Mouse (Mus musculus) MEL-GATA-1-ER (cell line): ENCODE measurements at regions not wholly inside any gene's neighbourhood (a gene's known extent, or its start where the extent isn't known, plus 50 kb on each side); places are given as distances from the start of the nearest gene placed in this dataset.
"Not testable (repeated sequence)": the region's sequence is repeated elsewhere in the genome, so short reads cannot be mapped to it uniquely, and the experiment has no call there.

Source experiments
- DNase-seq: peaks from one replicate; pipeline ENCODE4 v3.0.0-alpha.2; 2012; ENCODE audit warnings: low read depth; ENCODE audit errors: extremely low read depth

DNA sequence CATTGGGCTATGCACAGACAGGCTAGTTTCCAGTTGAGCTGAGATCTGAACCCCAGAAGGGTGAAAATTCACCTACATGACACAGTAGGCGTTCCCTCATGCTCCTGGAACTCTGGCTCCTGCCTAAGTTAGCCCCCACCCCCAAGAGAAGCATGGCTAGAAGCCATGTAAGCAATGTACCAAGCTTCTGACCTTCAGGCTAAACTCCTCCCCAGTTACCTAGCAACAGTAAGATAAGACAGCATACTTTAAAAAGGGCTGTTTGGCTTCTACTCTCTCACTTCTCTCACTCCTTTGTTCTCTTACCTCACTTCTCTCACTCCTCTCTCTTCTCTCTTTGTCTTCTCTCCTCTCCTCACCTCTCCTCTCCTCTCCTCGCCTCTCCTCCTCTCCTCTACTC lies 629.7 kb upstream of the Prmt6 start:
- DNase-seq: not testable (repeated sequence)

DNA sequence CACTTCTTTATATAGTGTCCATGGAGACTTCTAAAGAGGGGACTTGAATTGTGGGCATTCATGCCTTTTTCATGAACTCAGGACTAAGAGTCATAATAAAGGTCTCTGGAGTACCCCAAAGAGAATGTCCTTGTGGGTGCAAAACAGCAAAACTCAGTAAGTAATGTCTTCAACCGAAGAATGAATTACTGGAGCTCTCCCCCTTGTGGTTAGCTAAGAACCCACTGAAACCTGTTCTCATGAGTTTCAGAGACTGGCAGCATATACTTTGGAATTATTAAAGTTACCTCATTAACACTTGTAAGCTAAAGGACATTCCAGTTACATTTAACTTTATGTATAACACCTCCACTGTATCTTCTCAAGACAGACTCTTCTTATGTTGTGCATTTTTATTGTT lies 615.2 kb upstream of the Prmt6 start:
- DNase-seq: no peak

DNA sequence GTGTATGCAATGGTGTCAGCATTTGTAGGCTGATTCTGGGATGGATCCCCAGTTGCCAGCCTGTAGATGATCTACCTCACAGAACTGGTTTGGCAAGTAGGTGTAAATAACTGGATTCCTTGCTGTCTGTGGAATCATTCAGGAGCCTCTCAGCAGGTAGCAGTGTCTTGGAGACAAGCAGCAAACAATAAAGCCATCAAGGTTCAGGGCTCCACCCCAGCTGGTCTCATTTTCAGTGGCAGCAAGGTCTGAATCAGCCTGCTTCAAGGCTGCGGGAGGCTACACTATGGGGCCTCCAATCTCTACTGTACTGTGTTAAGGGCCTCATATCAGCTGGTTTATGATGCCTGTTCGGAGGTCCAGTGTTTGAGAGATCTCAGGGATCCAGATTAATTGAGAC lies 596.4 kb upstream of the Prmt6 start:
- no peak for DNase-seq

DNA sequence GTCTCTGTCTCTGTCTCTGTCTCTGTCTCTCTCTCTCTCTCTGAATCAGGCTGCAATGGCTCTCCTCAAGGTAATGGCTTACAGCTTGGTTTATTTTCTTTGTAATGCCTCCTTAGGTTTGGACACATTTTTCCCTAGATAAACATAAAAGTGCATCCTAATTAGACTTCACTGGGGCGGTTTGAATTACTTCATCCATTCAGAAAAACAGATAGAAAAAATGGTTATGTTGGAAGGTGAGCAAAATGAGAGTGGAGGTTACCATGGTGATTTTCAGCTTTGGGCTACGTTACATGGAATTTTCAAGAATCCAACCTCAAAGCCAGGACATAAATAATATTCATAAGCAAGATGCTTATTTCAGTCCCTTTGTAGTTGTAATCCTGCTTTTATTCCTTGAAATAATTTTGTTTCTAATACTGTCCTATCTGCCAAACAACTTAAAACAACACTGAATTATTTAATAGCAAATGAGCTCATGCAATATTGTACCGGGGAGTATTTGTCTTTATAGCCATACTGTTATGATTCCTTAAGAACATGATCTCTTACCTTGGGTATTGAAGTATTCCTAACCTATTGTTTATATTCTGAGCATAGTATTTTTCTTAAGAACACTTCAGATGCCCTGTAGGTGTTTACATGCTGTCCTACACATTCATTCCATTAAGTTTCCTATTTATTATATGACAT lies 570.1 kb upstream of the Prmt6 start:
- no peak for DNase-seq

DNA sequence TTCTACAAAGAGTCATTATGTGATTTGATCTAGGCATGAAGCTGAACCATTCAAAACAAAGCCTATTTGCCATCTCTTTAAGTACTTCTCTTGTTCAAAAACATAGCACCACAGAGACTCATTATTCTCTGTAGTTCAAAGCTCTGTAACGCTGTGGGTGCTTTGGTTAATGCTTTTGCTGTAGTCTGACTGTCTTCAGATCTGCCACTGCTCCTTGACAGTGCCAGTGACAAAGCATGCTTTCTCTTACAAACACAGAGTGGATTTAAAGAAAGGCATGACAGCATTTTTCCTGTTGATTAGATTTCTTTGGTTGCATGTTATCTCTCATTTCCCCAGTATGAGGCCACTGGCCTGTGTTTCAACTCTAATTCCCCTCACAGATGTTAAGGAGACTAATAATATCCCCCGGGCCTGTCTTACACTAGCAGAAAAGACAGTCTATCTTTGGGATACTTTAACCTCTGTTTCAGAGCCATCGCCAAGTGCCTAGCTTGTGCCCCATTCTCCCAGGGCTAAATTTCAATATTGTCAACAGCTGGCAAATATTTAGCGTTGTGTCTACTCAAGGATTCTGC lies 538.3 kb upstream of the Prmt6 start:
- no peak for DNase-seq

DNA sequence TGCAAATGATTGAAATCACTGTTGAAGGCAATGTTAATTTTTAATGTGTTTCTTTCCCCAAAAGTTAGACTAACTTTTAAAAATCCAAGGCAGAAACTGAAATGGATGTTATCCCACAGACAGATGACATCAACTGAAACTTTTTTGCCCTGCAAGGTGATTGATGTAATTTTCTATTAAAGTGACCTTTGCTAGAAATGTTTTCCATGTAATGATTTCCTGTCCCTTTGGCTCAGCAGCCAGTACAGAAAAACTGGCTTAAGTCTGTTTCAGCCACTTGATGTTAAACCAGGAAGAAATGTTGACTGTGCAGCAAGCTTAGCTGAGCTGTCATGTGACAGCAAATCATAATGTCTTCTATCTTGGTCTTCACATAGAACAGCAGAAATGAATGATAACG lies 504.5 kb upstream of the Prmt6 start:
- no peak for DNase-seq

DNA sequence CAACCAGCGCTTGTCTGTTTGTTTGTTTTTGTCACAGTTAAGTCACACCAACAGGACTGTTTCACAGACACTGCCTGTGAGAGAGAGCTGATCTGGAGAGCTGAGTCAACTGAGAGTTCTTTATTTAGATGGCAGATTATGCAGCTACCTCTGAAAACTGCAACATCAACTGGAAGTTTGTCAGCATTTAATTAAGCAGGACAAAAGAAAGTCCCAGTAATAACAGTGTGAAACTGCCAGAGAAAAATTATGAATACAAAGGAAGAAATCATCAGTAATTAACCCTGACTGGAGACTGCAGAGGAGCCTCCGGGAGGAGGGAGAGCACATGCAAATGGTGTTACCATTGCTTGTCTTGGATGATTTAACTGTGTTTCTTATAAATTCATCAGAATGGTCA lies 495.5 kb upstream of the Prmt6 start:
- no peak for DNase-seq

DNA sequence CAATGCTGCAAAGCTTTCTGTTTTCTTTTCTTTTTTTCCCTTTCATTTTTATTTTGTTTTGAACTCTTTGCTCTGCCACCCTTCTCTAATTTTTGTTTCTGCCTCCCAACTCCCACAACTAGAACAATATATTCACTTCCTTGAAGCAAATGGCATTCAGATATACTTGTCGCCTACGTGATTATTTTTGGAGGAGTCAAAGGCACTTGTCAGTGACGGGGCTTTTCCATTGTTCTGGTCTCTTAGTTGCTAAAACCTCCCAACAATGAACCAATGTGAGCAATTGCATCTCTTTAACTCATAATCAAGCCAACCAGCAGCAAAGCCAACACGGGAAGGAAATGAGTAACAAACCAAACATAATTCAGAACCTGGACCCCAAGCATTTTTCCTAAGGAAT lies 449.3 kb upstream of the Prmt6 start:
- DNase-seq: no peak

DNA sequence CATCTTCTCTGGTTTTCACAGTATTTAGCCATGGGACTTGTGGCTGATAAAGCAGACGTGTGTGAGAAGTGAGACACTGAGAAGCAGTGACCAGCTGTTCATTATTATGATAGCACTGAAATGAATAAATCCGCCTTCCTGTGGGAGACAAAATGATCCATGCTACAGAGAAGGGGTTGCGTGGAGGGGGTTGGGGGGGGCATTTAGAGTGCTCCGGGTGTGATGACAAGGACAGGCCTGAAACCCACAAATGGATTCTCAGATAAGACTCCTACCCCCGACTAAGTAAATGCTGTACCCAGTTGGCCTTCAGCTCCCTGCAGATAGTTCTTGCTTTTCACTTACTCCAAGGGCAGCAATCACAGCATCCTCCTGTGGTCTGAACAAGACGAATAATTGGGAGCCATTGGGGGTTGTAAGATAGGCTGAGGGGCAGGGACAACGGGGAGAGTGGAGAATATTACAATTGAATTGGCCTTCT lies 416.8 kb upstream of the Prmt6 start:
- no peak for DNase-seq

DNA sequence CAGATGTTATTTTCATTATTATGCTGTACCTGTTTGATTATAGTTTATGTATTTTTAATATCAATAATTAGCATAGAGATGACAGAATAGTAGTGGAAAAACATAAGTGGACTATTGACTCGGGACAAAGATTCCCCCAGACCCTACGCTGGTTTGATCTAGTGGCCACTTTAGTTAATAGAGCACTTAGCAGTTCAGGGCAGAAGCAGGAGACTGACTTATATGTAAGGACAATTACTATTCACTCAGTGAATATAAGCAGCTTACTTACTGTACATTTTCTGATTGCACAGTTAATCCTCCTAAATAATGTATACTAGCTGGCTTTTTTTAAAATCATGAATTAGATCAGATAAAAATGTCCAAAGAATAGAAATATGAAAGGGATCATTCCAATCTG lies 416.2 kb upstream of the Prmt6 start:
- no peak for DNase-seq

DNA sequence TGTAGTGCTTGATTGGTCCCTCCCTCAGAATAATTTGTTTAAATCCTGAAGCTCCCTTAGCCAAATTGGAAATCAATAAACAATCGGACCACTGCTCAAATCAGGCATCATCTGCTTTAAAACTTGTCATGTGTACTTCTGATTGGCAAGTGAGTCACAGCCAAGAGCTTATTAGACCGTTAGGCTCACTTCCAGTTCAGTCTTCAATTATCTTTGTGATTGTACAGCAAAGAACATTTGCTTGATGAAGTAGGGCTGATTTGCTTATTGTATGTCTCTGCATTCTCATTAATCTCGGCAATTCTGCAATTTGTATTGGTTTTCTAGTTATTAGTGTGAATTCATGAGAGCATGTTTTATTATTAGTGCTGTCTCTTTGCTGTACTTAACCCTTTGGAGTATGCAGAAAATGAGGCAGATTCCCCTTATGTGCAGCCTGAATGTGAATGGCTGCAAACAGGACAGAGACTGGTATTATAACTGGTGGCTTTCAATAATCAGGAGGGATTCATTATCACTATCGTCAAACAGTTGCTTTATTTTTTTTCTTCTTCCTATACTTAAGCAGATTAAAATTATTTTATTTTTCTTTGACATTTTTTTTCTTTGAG lies 406.8 kb upstream of the Prmt6 start:
- no peak for DNase-seq

DNA sequence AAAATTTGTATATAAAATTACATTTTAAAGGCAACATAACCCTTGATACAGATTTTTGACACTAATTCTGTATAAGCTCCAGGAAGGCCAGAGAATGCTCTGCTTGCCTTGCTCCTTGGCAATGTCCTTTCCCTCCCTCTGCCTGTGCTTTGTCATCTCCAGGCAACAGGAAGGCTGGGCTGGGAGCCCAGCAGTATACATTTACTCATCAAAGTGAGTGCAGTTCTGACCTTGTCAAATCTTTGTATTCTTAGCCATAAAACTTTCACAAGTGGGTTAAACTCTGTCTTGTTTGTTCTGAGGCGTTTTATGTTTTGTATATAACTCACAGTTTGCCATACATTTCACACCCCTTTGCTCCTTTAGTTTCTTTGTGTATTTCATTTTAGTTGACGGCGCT lies 375.5 kb upstream of the Prmt6 start:
- DNase-seq: no peak

DNA sequence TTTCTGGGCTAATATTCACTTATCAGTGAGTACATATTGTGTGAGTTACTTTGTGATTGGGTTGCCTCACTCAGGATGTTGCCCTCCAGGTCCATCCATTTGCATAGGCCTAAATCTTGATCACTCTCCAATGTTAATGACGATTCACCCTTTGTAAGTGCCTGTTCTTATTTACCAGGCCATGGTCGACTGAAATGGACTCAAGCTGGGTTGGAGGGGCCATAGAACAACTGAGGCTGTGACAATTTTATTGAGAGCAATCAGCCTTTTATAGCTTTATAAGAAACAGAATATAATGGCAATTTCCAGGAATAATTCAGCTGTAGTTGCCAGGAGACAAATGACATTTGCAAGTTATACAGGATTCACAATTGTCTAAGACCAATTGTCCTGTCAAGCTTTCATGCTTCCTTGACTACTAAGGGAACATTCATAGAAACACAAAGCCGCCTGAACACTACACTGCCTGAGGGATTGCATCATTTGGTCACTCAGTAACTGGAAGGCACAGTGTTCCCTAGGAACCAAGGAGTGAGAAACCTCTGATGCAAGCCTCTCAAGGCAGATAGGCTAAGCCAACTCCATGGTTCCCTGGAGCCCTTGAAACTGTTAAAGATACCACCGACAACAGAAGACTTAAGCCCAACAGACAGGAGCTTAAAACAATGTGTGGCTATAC lies 348.5 kb upstream of the Prmt6 start:
- DNase-seq: no peak

DNA sequence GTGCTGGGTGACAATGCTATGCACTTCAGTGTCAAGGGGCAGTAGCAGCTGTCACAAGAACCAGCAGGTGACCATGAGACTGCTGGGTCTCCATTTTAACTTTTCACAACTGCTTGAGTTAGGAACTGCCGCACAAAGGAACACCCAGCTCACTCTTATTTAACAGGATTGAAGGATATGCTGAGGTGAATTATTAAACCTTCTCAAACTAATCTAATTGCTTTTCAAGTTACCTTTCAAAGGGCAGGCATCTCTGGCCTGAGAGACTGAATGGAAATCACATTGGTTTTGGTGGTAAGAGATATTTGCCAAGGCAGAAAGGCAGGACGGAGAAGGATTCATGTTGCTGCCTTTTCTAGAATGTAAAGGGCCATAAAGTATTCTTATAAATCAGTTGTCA lies 332.0 kb upstream of the Prmt6 start:
- no peak for DNase-seq

DNA sequence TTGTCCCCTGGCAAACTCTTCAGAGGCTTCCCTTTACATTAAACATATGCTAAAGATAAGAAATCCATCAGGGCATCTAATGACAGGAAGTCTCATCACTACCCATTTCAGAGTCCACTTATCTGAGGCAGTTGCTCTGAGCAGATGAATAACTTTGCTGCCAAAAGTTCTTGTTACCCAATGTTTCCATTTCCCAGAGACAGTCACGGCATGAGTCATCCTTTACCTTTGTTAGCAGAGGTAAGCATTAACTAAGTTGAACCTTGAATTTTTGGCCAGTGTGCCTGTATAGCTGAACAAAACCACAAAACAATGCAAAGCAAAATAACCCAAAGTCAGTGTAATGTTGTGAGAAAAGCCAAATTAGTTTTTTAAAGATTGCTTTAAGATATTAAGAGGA lies 328.5 kb upstream of the Prmt6 start:
- DNase-seq: peak; percentile 35

DNA sequence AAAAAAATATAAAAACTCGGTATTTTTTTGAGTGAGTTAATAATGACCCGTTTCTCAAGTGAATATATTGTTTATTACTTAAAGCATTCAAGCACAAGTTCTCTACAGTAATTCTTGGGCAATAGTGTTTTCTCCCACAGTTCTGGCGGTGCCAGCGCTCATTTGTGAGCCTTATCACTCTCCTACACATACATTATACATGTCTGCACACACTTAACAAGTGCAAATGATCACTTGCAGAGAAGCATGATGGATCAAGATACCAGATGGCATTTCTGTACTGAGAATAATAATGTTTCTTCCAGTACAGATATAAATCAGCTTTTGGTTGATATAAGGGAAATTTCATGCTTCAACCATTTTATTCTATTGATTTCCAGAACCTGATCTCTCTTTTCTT lies 316.4 kb upstream of the Prmt6 start:
- no peak for DNase-seq

DNA sequence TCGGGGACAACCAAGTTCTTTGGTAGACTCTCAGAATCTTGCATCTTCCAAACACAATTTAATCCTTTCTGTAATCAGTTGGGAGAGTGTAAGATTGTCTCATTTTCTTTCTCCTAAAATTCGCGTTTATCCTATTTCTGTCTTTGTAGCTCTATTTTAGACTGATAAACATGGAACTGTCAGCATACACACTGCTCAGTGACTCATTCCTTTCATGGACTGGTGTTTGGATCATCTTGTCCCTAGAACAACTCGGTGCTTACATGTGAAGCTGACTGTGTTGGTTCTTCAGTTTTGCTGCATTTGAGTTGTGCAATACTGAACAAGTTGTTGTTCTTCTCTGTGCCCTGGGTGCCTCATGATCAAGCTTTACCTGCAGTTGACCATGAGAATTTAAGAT lies 296.5 kb upstream of the Prmt6 start:
- DNase-seq: no peak

DNA sequence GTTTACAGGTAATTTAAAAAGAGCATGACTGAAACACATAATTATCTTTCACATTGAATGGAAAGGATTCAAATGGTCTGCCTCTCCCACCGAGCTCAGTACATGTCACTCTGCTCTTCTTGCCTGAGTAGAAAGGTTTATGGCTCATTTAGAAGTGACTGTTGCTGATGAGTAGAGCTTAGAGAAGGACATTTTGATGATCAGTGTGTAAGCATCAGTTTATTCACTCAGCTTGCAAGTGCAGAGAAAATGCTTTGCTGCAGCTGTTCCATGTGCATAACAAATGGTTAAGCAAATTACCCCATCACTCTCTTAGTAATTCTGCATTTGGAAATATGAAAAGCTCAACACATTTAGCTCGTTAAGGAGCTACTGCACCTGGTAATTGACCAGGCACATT lies 287.5 kb upstream of the Prmt6 start:
- DNase-seq: no peak
